In the genomic region with DNA sequence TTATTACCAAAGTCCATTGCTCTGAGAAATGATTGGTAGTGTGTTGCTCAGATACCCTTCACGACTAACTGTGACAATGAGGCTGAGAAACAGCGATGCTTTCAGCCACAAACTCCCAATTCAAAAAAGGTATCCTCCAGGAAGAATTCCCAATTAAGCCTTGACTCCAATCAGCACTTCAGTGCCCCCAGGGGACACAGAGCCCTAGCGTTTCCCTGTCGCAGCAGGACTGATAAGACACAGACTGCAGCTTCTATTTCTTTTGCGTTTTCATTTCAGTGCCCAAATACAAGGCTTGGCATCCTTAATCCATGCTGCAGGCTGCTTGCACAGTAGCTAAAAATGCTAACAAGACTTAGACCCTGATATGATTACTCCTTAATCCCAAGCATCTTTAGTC, we compare ENCODE assay signal across 15 mouse cellular contexts.
"Had no signal": no experiment of that assay in that cellular context is flagged by ENCODE, and none has a peak within 500 bp of the region (broad histone marks: within the 10 kb centered on the region; RNA-seq: fewer than 3 reads in every experiment).

No protein-coding gene starts in this region.

- H3K9me3 ChIP-seq: limb, embryonic 10.5 days; liver, embryonic 15.5 days; neural tube, embryonic 13.5 days; stomach, embryonic 15.5 days had no signal

- ATAC-seq: lung, postnatal 0 days had no signal

- H3K4me2 ChIP-seq: liver, embryonic 11.5 days; liver, embryonic 15.5 days; neural tube, embryonic 13.5 days; stomach, embryonic 15.5 days had no signal

- H3K27me3 ChIP-seq: liver, embryonic 15.5 days; neural tube, embryonic 13.5 days had no signal

- H3K27ac ChIP-seq: left cerebral cortex, adult 2 months; limb, embryonic 10.5 days; liver, embryonic 15.5 days; neural tube, embryonic 13.5 days; stomach, embryonic 15.5 days had no signal

- H3K4me3 ChIP-seq: left cerebral cortex, adult 2 months; limb, embryonic 10.5 days; liver, embryonic 15.5 days; neural tube, embryonic 13.5 days; stomach, embryonic 15.5 days had no signal

- H3K36me3 ChIP-seq: limb, embryonic 10.5 days; liver, embryonic 15.5 days; stomach, embryonic 15.5 days had no signal

- H3K4me1 ChIP-seq: liver, embryonic 15.5 days; stomach, embryonic 15.5 days had no signal

- DNase-seq: kidney, adult 18-20 months; kidney, postnatal 10 days; kidney, postnatal 4 days; lung, adult 2 months; lung, postnatal 36 days; right cerebral cortex, postnatal 14 days; thymus, adult 2 months; thymus, postnatal 25 days had no signal

- H3K9ac ChIP-seq: liver, embryonic 15.5 days; neural tube, embryonic 13.5 days; stomach, embryonic 15.5 days had no signal
